Mouse (Mus musculus): ENCODE data around the gene Mfsd4a. TPM values are rescaled to one million over a fixed set of nuclear protein-coding genes. Genes with fewer than 3 reads are reported as not detected.

Mfsd4a gene
- polyA plus RNA-seq, 1 experiment from 2014 or later = 8.5 TPM

- no peak overlapping the region for H3K9ac ChIP-seq
- H3K4me2 ChIP-seq = no peak overlapping the region
- no peak overlapping the region for H3K27ac ChIP-seq
- H3K4me3 ChIP-seq = no peak overlapping the region
- no peaks in the 10 kb centered on the region for H3K4me1 ChIP-seq
- 87% methylated on average over 12 of the region's 12 CpGs for WGBS
- no peaks in the 10 kb centered on the region for H3K36me3 ChIP-seq (replicated peaks)
- no peak for ATAC-seq (replicated peaks)
- H3K27me3 ChIP-seq (replicated peaks) = no peaks in the 10 kb centered on the region
- H3K9me3 ChIP-seq = no peaks in the 10 kb centered on the region
Observed at GRCm38 (mm10) chr1:131993169-131994040, 74.5 kb downstream of the Mfsd4a start.

- H3K4me1 ChIP-seq = no peaks in the 10 kb centered on the region
- no peak overlapping the region for H3K9ac ChIP-seq
- H3K27me3 ChIP-seq (replicated peaks) = no peaks in the 10 kb centered on the region
- H3K27ac ChIP-seq = no peak overlapping the region
- H3K36me3 ChIP-seq (replicated peaks) = no peaks in the 10 kb centered on the region
- no peaks in the 10 kb centered on the region for H3K9me3 ChIP-seq
- no peak for ATAC-seq (replicated peaks)
- H3K4me3 ChIP-seq = no peak overlapping the region
- WGBS = 89% methylated on average over 7 of the region's 7 CpGs
- no peak overlapping the region for H3K4me2 ChIP-seq
Observed at GRCm38 (mm10) chr1:131992561-131993001, 75.3 kb downstream of the Mfsd4a start.

- no peaks in the 10 kb centered on the region for H3K27me3 ChIP-seq (replicated peaks)
- no peak for ATAC-seq (replicated peaks)
- no peaks in the 10 kb centered on the region for H3K4me1 ChIP-seq
- H3K4me3 ChIP-seq = no peak overlapping the region
- H3K4me2 ChIP-seq = no peak overlapping the region
- no peaks in the 10 kb centered on the region for H3K36me3 ChIP-seq (replicated peaks)
- H3K9ac ChIP-seq = no peak overlapping the region
- no peak overlapping the region for H3K27ac ChIP-seq
- 94% methylated on average over 9 of the region's 9 CpGs for WGBS
- no peaks in the 10 kb centered on the region for H3K9me3 ChIP-seq
Observed at GRCm38 (mm10) chr1:131990083-131990760, 77.6 kb downstream of the Mfsd4a start.

GRCm38 (mm10) chr1:131989476-131989875 lies 78.4 kb downstream of the Mfsd4a start:
- H3K4me1 ChIP-seq = no peaks in the 10 kb centered on the region
- WGBS = 86% methylated on average over 4 of the region's 4 CpGs
- ATAC-seq (replicated peaks) = no peak

GRCm38 (mm10) chr1:131987432-131987831 lies 80.4 kb downstream of the Mfsd4a start:
- WGBS = 62% methylated on average over 15 of the region's 15 CpGs
- Histone ChIP-seq H3K9ac (no peak overlapping the region), H3K36me3 (replicated peaks) (no peaks in the 10 kb centered on the region), H3K4me1 (0 out of 2 replicates have a peak, but pooled peaks cover 5% of the 10 kb centered on the region), H3K9me3 (no peaks in the 10 kb centered on the region), H3K27me3 (replicated peaks) (no peaks in the 10 kb centered on the region), H3K4me2 (no peak overlapping the region), H3K27ac (0 out of 2 replicates have a peak overlapping the region, but pooled peaks have one; percentile 26), H3K4me3 (no peak overlapping the region)
- no peak for ATAC-seq (replicated peaks)

More at GRCm38 (mm10) chr1:131989476-131989875, 78.4 kb downstream of the Mfsd4a start:
- Histone ChIP-seq H3K4me2 (no peak overlapping the region), H3K4me3 (no peak overlapping the region), H3K9ac (no peak overlapping the region), H3K9me3 (no peaks in the 10 kb centered on the region), H3K27ac (no peak overlapping the region), H3K27me3 (replicated peaks) (no peaks in the 10 kb centered on the region), H3K36me3 (replicated peaks) (no peaks in the 10 kb centered on the region)

GRCm38 (mm10) chr1:131983806-131984205 lies 84.1 kb downstream of the Mfsd4a start:
- no peak overlapping the region for H3K9ac ChIP-seq
- 79% methylated on average over 2 of the region's 2 CpGs for WGBS
- no peak overlapping the region for H3K4me3 ChIP-seq
- H3K4me1 ChIP-seq = 0 out of 2 replicates have a peak, but pooled peaks cover 5% of the 10 kb centered on the region
- no peak overlapping the region for H3K4me2 ChIP-seq
- no peaks in the 10 kb centered on the region for H3K36me3 ChIP-seq (replicated peaks)
- no peak overlapping the region for H3K27ac ChIP-seq
- no peaks in the 10 kb centered on the region for H3K9me3 ChIP-seq
- ATAC-seq (replicated peaks) = no peak
- no peaks in the 10 kb centered on the region for H3K27me3 ChIP-seq (replicated peaks)

GRCm38 (mm10) chr1:131982907-131983306 lies 85.0 kb downstream of the Mfsd4a start:
- Histone ChIP-seq H3K9me3 (no peaks in the 10 kb centered on the region), H3K27ac (no peak overlapping the region), H3K4me1 (0 out of 2 replicates have a peak, but pooled peaks cover 5% of the 10 kb centered on the region), H3K4me3 (no peak overlapping the region), H3K36me3 (replicated peaks) (no peaks in the 10 kb centered on the region), H3K9ac (no peak overlapping the region), H3K4me2 (no peak overlapping the region), H3K27me3 (replicated peaks) (no peaks in the 10 kb centered on the region)
- WGBS = 17% methylated on average over 5 of the region's 5 CpGs
- ATAC-seq (replicated peaks) = peak; percentile 84

- no peak overlapping the region for H3K27ac ChIP-seq
- ATAC-seq (replicated peaks) = peak; percentile 49
- H3K9me3 ChIP-seq = no peaks in the 10 kb centered on the region
- H3K36me3 ChIP-seq (replicated peaks) = no peaks in the 10 kb centered on the region
- H3K4me1 ChIP-seq = 0 out of 2 replicates have a peak, but pooled peaks cover 5% of the 10 kb centered on the region
- no peak overlapping the region for H3K9ac ChIP-seq
- H3K4me2 ChIP-seq = no peak overlapping the region
- H3K27me3 ChIP-seq (replicated peaks) = no peaks in the 10 kb centered on the region
- H3K4me3 ChIP-seq = no peak overlapping the region
- WGBS = 49% methylated on average over 12 of the region's 12 CpGs
Observed at GRCm38 (mm10) chr1:131981378-131982013, 86.4 kb downstream of the Mfsd4a start.

- Histone ChIP-seq H3K36me3 (replicated peaks) (no peaks in the 10 kb centered on the region), H3K4me1 (0 out of 2 replicates have a peak, but pooled peaks cover 5% of the 10 kb centered on the region), H3K4me2 (no peak overlapping the region), H3K27ac (no peak overlapping the region), H3K9ac (no peak overlapping the region), H3K9me3 (no peaks in the 10 kb centered on the region), H3K4me3 (no peak overlapping the region), H3K27me3 (replicated peaks) (no peaks in the 10 kb centered on the region)
- WGBS = 23% methylated on average over 2 of the region's 2 CpGs
- no peak for ATAC-seq (replicated peaks)
Observed at GRCm38 (mm10) chr1:131980471-131980870, 87.4 kb downstream of the Mfsd4a start.

GRCm38 (mm10) chr1:131976886-131977285 lies 91.0 kb downstream of the Mfsd4a start:
- H3K9me3 ChIP-seq = no peaks in the 10 kb centered on the region
- H3K4me1 ChIP-seq = peaks cover 12% of the 10 kb centered on the region
- H3K4me2 ChIP-seq = no peak overlapping the region
- 91% methylated on average over 5 of the region's 5 CpGs for WGBS
- no peaks in the 10 kb centered on the region for H3K27me3 ChIP-seq (replicated peaks)
- no peak for ATAC-seq (replicated peaks)
- no peak overlapping the region for H3K4me3 ChIP-seq
- no peaks in the 10 kb centered on the region for H3K36me3 ChIP-seq (replicated peaks)
- no peak overlapping the region for H3K9ac ChIP-seq
- H3K27ac ChIP-seq = no peak overlapping the region

- no peaks in the 10 kb centered on the region for H3K9me3 ChIP-seq
- no peak overlapping the region for H3K9ac ChIP-seq
- H3K27me3 ChIP-seq (replicated peaks) = no peaks in the 10 kb centered on the region
- no peaks in the 10 kb centered on the region for H3K36me3 ChIP-seq (replicated peaks)
- 83% methylated on average over 6 of the region's 6 CpGs for WGBS
- ATAC-seq (replicated peaks) = no peak
- no peak overlapping the region for H3K27ac ChIP-seq
- H3K4me3 ChIP-seq = no peak overlapping the region
- peaks cover 23% of the 10 kb centered on the region for H3K4me1 ChIP-seq
- H3K4me2 ChIP-seq = no peak overlapping the region
Observed at GRCm38 (mm10) chr1:131973991-131974390, 93.9 kb downstream of the Mfsd4a start.

Data from midbrain, embryonic 15.5 days (tissue).